Mouse (Mus musculus): ENCODE results near the gene Hist2h3b. TPM values are rescaled to one million over a fixed set of nuclear protein-coding genes. Genes with fewer than 3 reads are reported as not detected.

Gene Hist2h3b
- polyA plus RNA-seq, 1 experiment from 2014 or later, result 36.5 TPM

- WGBS, result 74% methylated on average over 4 of the region's 4 CpGs
- Histone ChIP-seq H3K36me3 (ENCODE audit: insufficient read depth, low read length) (no peaks in the 10 kb centered on the region), H3K4me1 (replicated peaks; ENCODE audit: insufficient read depth, low read length) (no peaks in the 10 kb centered on the region), H3K9me3 (replicated peaks; ENCODE audit: low read length) (no peaks in the 10 kb centered on the region), H3K27me3 (ENCODE audit: insufficient read depth, low read length) (no peaks in the 10 kb centered on the region), H3K4me3 (replicated peaks; ENCODE audit: low read depth, low read length) (no peak overlapping the region), H3K27ac (no peak overlapping the region), H3K9ac (ENCODE audit: low read depth, low read length) (no peak overlapping the region), H3K4me2 (ENCODE audit: low read length) (no peak overlapping the region)
- ATAC-seq (replicated peaks; ENCODE audit: low FRiP score, low read depth), result no peak
- TF ChIP-seq CTCF (IDR thresholded peaks at IDR 0.05; ENCODE audit: low read depth), result no peak
- DNase-seq (ENCODE audit: low spot score), result no peak
These were observed 37.3 kb upstream of the Hist2h3b start for GRCm38 (mm10) chr3:96230910-96231757.

DNA sequence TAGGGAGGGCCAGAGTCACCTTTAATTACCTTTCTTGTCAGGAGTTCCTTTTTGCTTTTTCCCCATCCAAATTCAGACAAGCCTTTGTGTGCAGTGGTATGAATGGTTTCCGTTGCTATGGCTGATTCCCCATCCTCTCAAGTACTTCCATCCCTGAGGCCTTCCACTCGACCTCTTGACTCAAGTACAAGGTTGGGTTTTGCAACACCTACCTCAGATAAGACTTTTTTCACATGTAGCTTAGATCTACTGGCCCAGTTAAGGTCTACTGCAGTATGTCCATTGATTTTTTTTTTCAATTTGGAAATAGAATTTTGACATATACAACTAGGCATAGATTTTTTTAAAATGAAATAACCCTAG is 36.7 kb upstream of the Hist2h3b start:
- no peak for ATAC-seq (replicated peaks; ENCODE audit: low FRiP score, low read depth)
- H3K36me3 ChIP-seq (ENCODE audit: insufficient read depth, low read length), result no peaks in the 10 kb centered on the region
- H3K9me3 ChIP-seq (replicated peaks; ENCODE audit: low read length), result no peaks in the 10 kb centered on the region
- H3K4me1 ChIP-seq (replicated peaks; ENCODE audit: insufficient read depth, low read length), result peaks cover under 1% of the 10 kb centered on the region; the same call in 1 of the 2 replicates
- no peak for TF ChIP-seq CTCF (IDR thresholded peaks at IDR 0.05; ENCODE audit: low read depth)
- 62% methylated on average over 2 of the region's 2 CpGs for WGBS
- H3K27me3 ChIP-seq (ENCODE audit: insufficient read depth, low read length), result no peaks in the 10 kb centered on the region
- no peak overlapping the region for H3K9ac ChIP-seq (ENCODE audit: low read depth, low read length)
- no peak overlapping the region for H3K27ac ChIP-seq
- no peak overlapping the region for H3K4me2 ChIP-seq (ENCODE audit: low read length)
- no peak for DNase-seq (ENCODE audit: low spot score)
- no peak overlapping the region for H3K4me3 ChIP-seq (replicated peaks; ENCODE audit: low read depth, low read length)

DNA sequence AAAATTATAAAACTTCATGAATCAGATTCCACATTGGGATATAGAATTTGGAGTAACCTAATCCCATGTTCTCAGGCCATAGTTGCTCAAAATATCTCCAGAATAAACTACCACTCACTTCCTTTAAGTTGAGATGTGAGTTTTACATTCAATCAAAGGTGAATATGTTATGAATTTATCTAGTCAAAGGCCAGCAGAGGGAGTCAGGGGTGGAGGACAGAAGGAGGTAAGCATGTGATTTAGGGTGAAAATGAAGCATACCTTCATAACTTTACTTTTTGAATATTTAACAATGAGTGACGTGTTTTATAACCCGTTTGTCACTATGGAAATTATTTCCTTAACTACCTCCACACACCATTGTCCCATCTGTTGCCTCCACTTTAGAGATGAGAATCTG is 33.5 kb upstream of the Hist2h3b start:
- H3K4me1 ChIP-seq (replicated peaks; ENCODE audit: insufficient read depth, low read length), result peaks cover 7% of the 10 kb centered on the region; the same call in 1 of the 2 replicates
- no peak overlapping the region for H3K4me2 ChIP-seq (ENCODE audit: low read length)
- ATAC-seq (replicated peaks; ENCODE audit: low FRiP score, low read depth) (no peak), DNase-seq (ENCODE audit: low spot score) (no peak)
- H3K9ac ChIP-seq (ENCODE audit: low read depth, low read length), result no peak overlapping the region
- WGBS, result 84% methylated on average over 2 of the region's 2 CpGs
- no peak overlapping the region for H3K27ac ChIP-seq
- H3K4me3 ChIP-seq (replicated peaks; ENCODE audit: low read depth, low read length), result no peak overlapping the region
- H3K9me3 ChIP-seq (replicated peaks; ENCODE audit: low read length), result no peaks in the 10 kb centered on the region
- H3K36me3 ChIP-seq (ENCODE audit: insufficient read depth, low read length), result no peaks in the 10 kb centered on the region
- TF ChIP-seq CTCF (IDR thresholded peaks at IDR 0.05; ENCODE audit: low read depth), result no peak
- no peaks in the 10 kb centered on the region for H3K27me3 ChIP-seq (ENCODE audit: insufficient read depth, low read length)

DNA sequence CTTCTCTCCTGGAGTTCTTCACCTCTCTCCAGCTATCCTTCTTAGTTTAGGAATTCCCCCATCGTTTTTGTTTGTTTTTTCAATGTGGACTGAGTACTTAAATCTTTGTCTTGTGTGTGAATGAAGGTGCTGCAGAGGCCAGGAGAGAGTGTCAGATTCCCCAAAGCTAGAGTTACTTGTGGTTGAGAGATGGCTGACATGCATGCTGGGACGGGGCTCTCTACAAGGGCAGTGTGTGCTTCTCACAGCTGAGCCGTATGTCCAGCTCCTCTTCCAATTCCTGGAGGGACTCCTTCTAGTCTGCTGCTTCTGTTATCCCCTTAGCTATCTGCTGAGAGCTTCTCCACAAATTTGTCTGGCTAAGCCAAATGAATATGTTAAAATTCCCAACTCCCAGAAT is 32.6 kb upstream of the Hist2h3b start:
- no peak overlapping the region for H3K4me3 ChIP-seq (replicated peaks; ENCODE audit: low read depth, low read length)
- DNase-seq (ENCODE audit: low spot score) (peak; percentile 27), ATAC-seq (replicated peaks; ENCODE audit: low FRiP score, low read depth) (no peak)
- H3K9ac ChIP-seq (ENCODE audit: low read depth, low read length), result no peak overlapping the region
- H3K4me1 ChIP-seq (replicated peaks; ENCODE audit: insufficient read depth, low read length), result peaks cover 7% of the 10 kb centered on the region
- no peak overlapping the region for H3K27ac ChIP-seq
- H3K27me3 ChIP-seq (ENCODE audit: insufficient read depth, low read length), result no peaks in the 10 kb centered on the region
- no peaks in the 10 kb centered on the region for H3K9me3 ChIP-seq (replicated peaks; ENCODE audit: low read length)
- no peak for TF ChIP-seq CTCF (IDR thresholded peaks at IDR 0.05; ENCODE audit: low read depth)
- no peak overlapping the region for H3K4me2 ChIP-seq (ENCODE audit: low read length)
- 43% methylated on average over 3 of the region's 3 CpGs for WGBS
- H3K36me3 ChIP-seq (ENCODE audit: insufficient read depth, low read length), result no peaks in the 10 kb centered on the region

- ATAC-seq (replicated peaks; ENCODE audit: low FRiP score, low read depth), result no peak
- 0 out of 2 replicates have a peak overlapping the region, but pooled peaks have one; percentile 10 for H3K27ac ChIP-seq
- TF ChIP-seq CTCF (IDR thresholded peaks at IDR 0.05; ENCODE audit: low read depth), result no peak
- peaks cover 7% of the 10 kb centered on the region for H3K4me1 ChIP-seq (replicated peaks; ENCODE audit: insufficient read depth, low read length)
- no peak for DNase-seq (ENCODE audit: low spot score)
- peak overlapping the region; percentile 31 for H3K4me3 ChIP-seq (replicated peaks; ENCODE audit: low read depth, low read length)
- no peaks in the 10 kb centered on the region for H3K36me3 ChIP-seq (ENCODE audit: insufficient read depth, low read length)
- H3K27me3 ChIP-seq (ENCODE audit: insufficient read depth, low read length), result no peaks in the 10 kb centered on the region
- peak overlapping the region; percentile 49 for H3K4me2 ChIP-seq (ENCODE audit: low read length)
- H3K9ac ChIP-seq (ENCODE audit: low read depth, low read length), result peak overlapping the region; percentile 58; the same call in 1 of the 2 replicates
- WGBS, result 69% methylated on average over 4 of the region's 4 CpGs
- H3K9me3 ChIP-seq (replicated peaks; ENCODE audit: low read length), result no peaks in the 10 kb centered on the region
These were observed 31.6 kb upstream of the Hist2h3b start for GRCm38 (mm10) chr3:96236834-96237334.

DNA sequence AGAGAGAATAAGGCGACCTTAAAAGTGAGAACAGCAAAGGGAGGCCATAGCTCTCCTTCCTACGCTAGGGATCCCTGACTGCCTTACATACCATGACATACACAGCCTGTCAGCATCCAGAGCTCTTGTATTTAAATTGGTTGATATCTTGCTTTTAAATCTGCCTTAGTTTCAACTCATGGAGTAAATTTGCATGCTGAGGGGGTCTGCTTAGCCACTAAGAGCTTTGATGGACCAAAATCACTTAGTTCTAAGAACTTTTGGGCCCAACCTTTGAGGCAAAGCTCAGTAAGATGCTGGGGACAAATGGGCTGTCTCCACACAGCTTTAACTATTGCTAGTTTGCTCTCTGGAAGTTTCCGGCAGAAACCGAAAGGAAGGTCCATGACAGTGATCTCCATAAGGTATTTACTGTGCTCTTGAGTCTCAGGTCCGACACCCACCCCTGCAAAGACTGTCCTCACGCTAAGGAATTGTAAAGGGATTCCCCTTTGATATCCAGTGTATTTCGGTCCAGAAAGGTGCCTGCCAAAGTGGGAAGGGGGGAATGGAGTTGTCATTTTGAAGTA is 31.0 kb upstream of the Hist2h3b start:
- no peaks in the 10 kb centered on the region for H3K9me3 ChIP-seq (replicated peaks; ENCODE audit: low read length)
- 0 out of 2 replicates have a peak overlapping the region, but pooled peaks have one; percentile 10 for H3K27ac ChIP-seq
- H3K4me1 ChIP-seq (replicated peaks; ENCODE audit: insufficient read depth, low read length), result peaks cover 7% of the 10 kb centered on the region
- WGBS, result 12% methylated on average over 7 of the region's 7 CpGs
- no peak for TF ChIP-seq CTCF (IDR thresholded peaks at IDR 0.05; ENCODE audit: low read depth)
- peak; percentile 38 for DNase-seq (ENCODE audit: low spot score)
- H3K4me2 ChIP-seq (ENCODE audit: low read length), result peak overlapping the region; percentile 49
- no peak for ATAC-seq (replicated peaks; ENCODE audit: low FRiP score, low read depth)
- H3K36me3 ChIP-seq (ENCODE audit: insufficient read depth, low read length), result no peaks in the 10 kb centered on the region
- peak overlapping the region; percentile 58 for H3K9ac ChIP-seq (ENCODE audit: low read depth, low read length)
- peak overlapping the region; percentile 31 for H3K4me3 ChIP-seq (replicated peaks; ENCODE audit: low read depth, low read length)
- H3K27me3 ChIP-seq (ENCODE audit: insufficient read depth, low read length), result no peaks in the 10 kb centered on the region

Data from kidney, postnatal 0 days (tissue).